Mouse (Mus musculus): ENCODE results near the gene Gtpbp2.

GRCm38 (mm10) chr17:46160686-46161085, at the start of gene Gtpbp2:
- TF ChIP-seq CTCF (IDR thresholded peaks at IDR 0.05; ENCODE audit: control insufficient read depth, insufficient read depth, low read length) (no peak), POLR2A (IDR thresholded peaks at IDR 0.05; ENCODE audit: borderline replicate concordance, control insufficient read depth, low read depth, low read length) (peak; percentile 63; the same call in 1 of the 2 replicates)

All from bone marrow, adult 2 months (tissue).